Mouse (Mus musculus) adrenal gland (tissue): ENCODE measurements at regions not wholly inside any gene's neighbourhood (a gene's known extent, or its start where the extent isn't known, plus 50 kb on each side); places are given as distances from the start of the nearest gene placed in this dataset.
"Not testable (repeated sequence)": the region's sequence is repeated elsewhere in the genome, so short reads cannot be mapped to it uniquely, and the experiment has no call there.

Experiments
- intact Hi-C: fragments of 180-260 bp; cut with DNase I; formaldehyde crosslinking; loops from one replicate; pipeline ENCODE4 v1.15.1; 2025

GRCm38 (mm10) chr4:38334529-38335149 is 1115.5 kb upstream of the 1700009N14Rik start:
- intact Hi-C loops = no loop called here

- intact Hi-C loops = no loop called here
Measured at GRCm38 (mm10) chr4:38335156-38335555, 1114.9 kb upstream of the 1700009N14Rik start.

GRCm38 (mm10) chr4:38371047-38371446 is 1079.0 kb upstream of the 1700009N14Rik start:
- intact Hi-C loops = no loop called here

GRCm38 (mm10) chr4:38381916-38382315 is 1068.2 kb upstream of the 1700009N14Rik start:
- intact Hi-C loops = no loop called here

GRCm38 (mm10) chr4:38396635-38397034 is 1053.5 kb upstream of the 1700009N14Rik start:
- intact Hi-C loops = no loop called here

- intact Hi-C loops = not testable (repeated sequence)
Measured at GRCm38 (mm10) chr4:38435326-38435725, 1014.8 kb upstream of the 1700009N14Rik start.

- intact Hi-C loops = no loop called here
Measured at GRCm38 (mm10) chr4:38461473-38462194, 988.5 kb upstream of the 1700009N14Rik start.

GRCm38 (mm10) chr4:38498271-38498670 is 951.8 kb upstream of the 1700009N14Rik start:
- intact Hi-C loops = no loop called here

- intact Hi-C loops = loop anchor here (5.0 kb wide), 1 partner anchor 1191 kb away; no protein-coding TSS in a partner anchor
Measured at GRCm38 (mm10) chr4:38505875-38506274, 944.2 kb upstream of the 1700009N14Rik start.

GRCm38 (mm10) chr4:38507202-38507601 is 942.9 kb upstream of the 1700009N14Rik start:
- intact Hi-C loops = loop anchor here (5.0 kb wide), 1 partner anchor 1190 kb away; no protein-coding TSS in a partner anchor

GRCm38 (mm10) chr4:38519108-38519507 is 931.0 kb upstream of the 1700009N14Rik start:
- intact Hi-C loops = no loop called here
